Mouse (Mus musculus) neural tube, embryonic 11.5 days (tissue): ENCODE data around the gene Dtnbp1. TPM values are rescaled to one million over a fixed set of nuclear protein-coding genes. Genes with fewer than 3 reads are reported as not detected.

Experiments
- ATAC-seq: fragments of 200-750 bp; cut with Nextera tagmentation; 2 replicates; pipeline ENCODE4 v1.8.0; 2017; ENCODE audit warnings: moderate number of reproducible peaks, mild to moderate bottlenecking, moderate TSS enrichment, moderate library complexity; ENCODE audit not compliant: insufficient read depth, low FRiP score, low TSS enrichment
- DNase-seq: peaks from one replicate; pipeline ENCODE4 v3.0.0-alpha.2; 2015; ENCODE audit warnings: low spot score
- H3K27ac ChIP-seq: fragments of 300-500 bp; sonication (generic); 2 replicates; pipeline ENCODE4 v1.5.1; 2014; ENCODE audit warnings: low read depth, mild to moderate bottlenecking, low read length
- H3K27me3 ChIP-seq: fragments of 300-500 bp; sonication (generic); 2 replicates; pipeline ENCODE4 v1.6.1; 2014; ENCODE audit warnings: mild to moderate bottlenecking, low read length, mixed read lengths; ENCODE audit not compliant: control insufficient read depth, insufficient read depth
- H3K36me3 ChIP-seq: fragments of 300-500 bp; sonication (generic); 2 replicates; pipeline ENCODE4 v1.6.1; 2014; ENCODE audit warnings: mild to moderate bottlenecking, low read length, moderate library complexity, mixed read lengths; ENCODE audit not compliant: control insufficient read depth, insufficient read depth
- H3K4me1 ChIP-seq: fragments of 300-500 bp; sonication (generic); 2 replicates; pipeline ENCODE4 v1.6.1; 2014; ENCODE audit warnings: low read length, mixed read lengths; ENCODE audit not compliant: control insufficient read depth, insufficient read depth
- H3K4me2 ChIP-seq: fragments of 300-500 bp; sonication (generic); 2 replicates; pipeline ENCODE4 v1.6.1; 2014; ENCODE audit warnings: low read depth, mild to moderate bottlenecking, moderate library complexity
- H3K4me3 ChIP-seq: fragments of 300-500 bp; sonication (generic); 2 replicates; pipeline ENCODE4 v1.5.1; 2014; ENCODE audit warnings: low read depth, low read length
- H3K9ac ChIP-seq: fragments of 300-500 bp; sonication (generic); 2 replicates; pipeline ENCODE4 v1.6.1; 2014; ENCODE audit warnings: mild to moderate bottlenecking, low read length
- H3K9me3 ChIP-seq: fragments of 300-500 bp; sonication (generic); 2 replicates; pipeline ENCODE4 v1.6.1; 2016; ENCODE audit warnings: low read length; ENCODE audit not compliant: control insufficient read depth
- WGBS: fragments of 180-500 bp; shearing (Covaris S2); extraction: QIAGEN DNeasy Blood & Tissue Kit; methylation state at CpG from one replicate; pipeline ENCODE4 v1.1.7; 2014; 5-methylcytosine and 5-hydroxymethylcytosine counted together
- polyA plus RNA-seq: library from polyadenylated mRNA; unstranded; fragments of >200 nt; fragmentation: Nextera tagmentation; extraction: Ambion mirVana; gene quantifications from 2 replicates; pipeline ENCODE4 v1.2.1, GENCODE M21; 2014

Dtnbp1 gene
- polyA plus RNA-seq, 1 experiment from 2014 or later = 78.5 TPM

DNA sequence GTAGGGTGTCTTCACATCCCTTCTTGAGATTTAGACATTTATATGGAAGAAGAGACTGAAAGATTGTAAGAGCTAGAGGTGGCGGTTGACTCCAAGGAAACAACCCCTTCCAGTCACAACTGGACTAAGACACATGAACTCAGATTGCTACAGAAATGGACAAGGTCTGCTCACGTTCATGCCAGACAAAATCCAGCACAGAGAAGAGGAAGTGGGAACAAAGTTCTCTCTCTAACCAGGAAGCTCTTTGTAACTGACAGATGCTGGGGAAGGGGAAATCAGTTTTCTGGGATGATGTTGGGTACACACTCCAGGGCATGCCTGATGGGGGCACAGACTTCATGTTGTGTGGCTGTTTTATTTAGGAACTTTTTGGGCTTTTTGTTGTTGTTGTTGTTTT lies 75.6 kb downstream of the Dtnbp1 start:
- ATAC-seq (no peak), DNase-seq (no peak)
- no peaks in the 10 kb centered on the region for H3K27me3 ChIP-seq
- H3K9ac ChIP-seq = no peak overlapping the region
- H3K4me1 ChIP-seq = no peaks in the 10 kb centered on the region
- no peak overlapping the region for H3K27ac ChIP-seq
- H3K4me2 ChIP-seq = no peak overlapping the region
- 92% methylated on average over 2 of the region's 2 CpGs for WGBS
- peaks cover 8% of the 10 kb centered on the region for H3K36me3 ChIP-seq
- H3K9me3 ChIP-seq = no peaks in the 10 kb centered on the region
- H3K4me3 ChIP-seq = no peak overlapping the region

DNA sequence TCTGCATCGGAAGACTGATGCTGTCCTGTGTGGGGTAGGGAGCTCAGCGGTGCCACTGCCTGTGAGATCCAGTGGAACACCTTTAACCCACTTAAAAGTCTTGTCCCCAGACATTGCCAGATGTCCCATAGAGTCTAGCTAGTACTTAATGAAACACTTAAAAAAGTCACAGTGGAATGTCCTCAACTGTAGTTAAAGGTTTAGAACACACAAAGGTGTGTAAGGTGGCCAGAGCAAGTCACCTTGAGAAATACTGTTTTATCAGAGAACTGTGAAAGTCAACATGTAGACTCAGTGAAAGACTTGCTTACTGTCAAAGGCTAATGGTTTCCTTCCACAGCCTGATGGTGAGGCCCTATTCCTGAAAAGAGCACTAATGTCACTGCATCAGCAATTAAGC lies 76.8 kb downstream of the Dtnbp1 start:
- no peaks in the 10 kb centered on the region for H3K9me3 ChIP-seq
- ATAC-seq = no peak
- no peak overlapping the region for H3K4me3 ChIP-seq
- H3K9ac ChIP-seq = no peak overlapping the region
- no peak for DNase-seq
- no peak overlapping the region for H3K4me2 ChIP-seq
- 91% methylated on average over 2 of the region's 2 CpGs for WGBS
- no peaks in the 10 kb centered on the region for H3K27me3 ChIP-seq
- H3K36me3 ChIP-seq = peaks cover 12% of the 10 kb centered on the region
- H3K4me1 ChIP-seq = no peaks in the 10 kb centered on the region
- no peak overlapping the region for H3K27ac ChIP-seq

DNA sequence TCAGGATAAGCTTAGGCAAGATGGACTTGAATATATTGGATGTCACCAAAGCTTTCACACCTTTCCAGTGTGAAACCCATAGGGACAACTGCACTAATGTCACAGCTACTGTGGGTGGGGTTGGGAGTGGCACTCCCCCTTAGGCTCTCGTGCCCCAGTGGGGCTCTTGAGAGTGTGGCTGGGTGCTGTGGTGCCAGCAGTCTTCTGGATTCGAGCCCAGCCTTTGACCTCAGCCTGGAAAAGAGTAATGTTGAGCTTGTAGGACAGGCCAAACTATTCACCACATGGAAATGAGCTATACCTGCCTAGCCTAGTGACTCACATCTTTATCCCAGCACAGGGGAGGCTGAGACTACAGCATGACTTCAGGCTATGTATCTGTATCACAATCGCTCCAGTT lies 77.9 kb downstream of the Dtnbp1 start:
- peaks cover 16% of the 10 kb centered on the region for H3K36me3 ChIP-seq
- WGBS = 85% methylated on average over 3 of the region's 3 CpGs
- no peak overlapping the region for H3K4me2 ChIP-seq
- no peaks in the 10 kb centered on the region for H3K4me1 ChIP-seq
- H3K27ac ChIP-seq = no peak overlapping the region
- no peak for ATAC-seq
- H3K9me3 ChIP-seq = no peaks in the 10 kb centered on the region
- H3K9ac ChIP-seq = no peak overlapping the region
- no peak for DNase-seq
- no peak overlapping the region for H3K4me3 ChIP-seq
- H3K27me3 ChIP-seq = no peaks in the 10 kb centered on the region

DNA sequence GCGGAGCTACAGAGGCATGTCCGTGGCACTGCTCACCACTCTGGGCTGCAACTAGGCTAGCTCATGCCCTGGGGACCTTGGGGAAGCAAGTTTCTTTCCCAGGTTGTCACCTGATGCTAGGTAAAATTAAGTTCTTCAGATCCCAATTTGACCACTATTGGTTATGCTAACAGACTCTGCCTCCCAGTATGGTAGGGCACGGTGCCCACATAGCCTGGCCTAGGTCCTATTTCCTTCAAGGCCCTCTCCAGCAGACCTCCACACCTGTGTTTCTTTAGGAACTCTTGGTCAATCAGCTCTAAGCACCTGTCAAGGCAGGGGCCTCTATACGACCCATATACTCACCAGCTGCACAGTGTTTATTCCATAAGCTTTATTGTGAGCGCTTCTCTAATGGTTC lies 80.2 kb downstream of the Dtnbp1 start:
- Histone ChIP-seq H3K4me1 (no peaks in the 10 kb centered on the region), H3K27me3 (no peaks in the 10 kb centered on the region), H3K36me3 (peaks cover 21% of the 10 kb centered on the region), H3K9me3 (no peaks in the 10 kb centered on the region), H3K4me2 (no peak overlapping the region), H3K9ac (no peak overlapping the region), H3K27ac (no peak overlapping the region), H3K4me3 (no peak overlapping the region)
- 93% methylated on average over 5 of the region's 5 CpGs for WGBS
- ATAC-seq (no peak), DNase-seq (no peak)

DNA sequence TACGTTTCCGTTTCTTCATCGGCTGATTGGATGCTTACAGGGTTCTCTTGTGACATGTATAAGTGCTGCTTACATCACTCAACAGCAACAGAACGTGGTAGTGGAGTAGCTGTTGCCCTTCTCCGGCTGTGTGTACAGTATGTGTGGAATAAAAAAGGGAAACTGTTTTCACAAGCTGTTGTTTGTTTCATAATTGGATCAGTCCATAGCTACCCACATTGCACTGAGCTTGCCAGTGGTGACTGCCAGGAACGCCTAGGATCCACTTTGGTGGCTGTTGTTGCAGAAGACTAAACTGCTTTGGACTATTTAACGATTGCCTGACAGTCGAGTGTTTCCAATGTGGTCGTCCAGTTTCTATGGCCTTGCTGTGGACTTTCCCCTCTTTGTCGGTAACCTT lies 80.9 kb downstream of the Dtnbp1 start:
- Histone ChIP-seq H3K27ac (no peak overlapping the region), H3K9ac (no peak overlapping the region), H3K36me3 (peaks cover 24% of the 10 kb centered on the region), H3K27me3 (no peaks in the 10 kb centered on the region), H3K9me3 (no peaks in the 10 kb centered on the region), H3K4me1 (no peaks in the 10 kb centered on the region), H3K4me3 (no peak overlapping the region), H3K4me2 (no peak overlapping the region)
- DNase-seq = no peak
- no peak for ATAC-seq
- WGBS = 79% methylated on average over 10 of the region's 10 CpGs

DNA sequence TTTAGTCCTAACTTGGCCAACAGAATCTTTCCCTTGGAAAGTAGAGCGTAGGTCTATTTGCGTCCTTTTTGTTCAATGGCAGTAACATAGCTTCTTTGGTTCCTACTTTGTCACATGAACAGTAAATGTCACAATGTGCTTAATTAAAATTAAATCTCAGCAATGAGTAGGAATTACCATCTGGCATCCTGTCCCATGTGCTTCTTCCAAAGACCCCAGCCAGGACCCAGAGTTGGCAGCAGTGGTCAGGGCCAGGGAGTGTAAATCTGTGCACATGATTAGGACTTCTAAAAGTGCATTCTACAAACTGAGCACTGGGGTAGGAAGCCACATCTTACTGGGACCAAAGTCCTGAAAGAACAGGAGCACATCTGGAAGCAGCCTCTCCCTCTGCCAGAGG lies 83.7 kb downstream of the Dtnbp1 start:
- Histone ChIP-seq H3K4me3 (no peak overlapping the region), H3K4me2 (no peak overlapping the region), H3K9ac (no peak overlapping the region), H3K27me3 (no peaks in the 10 kb centered on the region), H3K27ac (no peak overlapping the region), H3K9me3 (no peaks in the 10 kb centered on the region), H3K36me3 (peaks cover 34% of the 10 kb centered on the region), H3K4me1 (no peaks in the 10 kb centered on the region)
- WGBS = 96% methylated on average over 2 of the region's 2 CpGs
- DNase-seq (no peak), ATAC-seq (no peak)

DNA sequence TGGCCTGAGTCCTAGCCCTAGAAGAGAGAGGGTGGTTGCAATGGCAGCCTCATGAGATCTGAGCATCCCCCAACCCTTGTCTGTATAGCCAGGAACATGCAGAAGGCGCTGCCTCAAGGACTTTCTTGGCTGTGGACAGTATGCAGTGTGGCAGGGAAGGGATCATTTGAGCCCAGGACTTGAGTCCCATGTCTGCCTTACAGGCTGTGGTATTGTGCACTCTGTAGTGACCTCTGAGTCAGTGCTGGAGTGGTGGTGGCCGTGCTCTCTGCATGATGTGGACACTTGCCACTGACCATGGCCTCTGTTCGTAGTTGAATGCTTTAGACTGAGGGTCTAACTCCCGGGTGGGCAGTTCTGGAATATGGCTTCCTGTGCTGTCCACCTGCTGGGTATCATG lies 84.7 kb downstream of the Dtnbp1 start:
- no peaks in the 10 kb centered on the region for H3K4me1 ChIP-seq
- no peak overlapping the region for H3K4me3 ChIP-seq
- no peak overlapping the region for H3K9ac ChIP-seq
- no peaks in the 10 kb centered on the region for H3K9me3 ChIP-seq
- DNase-seq = no peak
- H3K4me2 ChIP-seq = no peak overlapping the region
- H3K27me3 ChIP-seq = no peaks in the 10 kb centered on the region
- WGBS = 93% methylated on average over 4 of the region's 4 CpGs
- H3K36me3 ChIP-seq = peaks cover 31% of the 10 kb centered on the region
- H3K27ac ChIP-seq = no peak overlapping the region
- ATAC-seq = no peak

DNA sequence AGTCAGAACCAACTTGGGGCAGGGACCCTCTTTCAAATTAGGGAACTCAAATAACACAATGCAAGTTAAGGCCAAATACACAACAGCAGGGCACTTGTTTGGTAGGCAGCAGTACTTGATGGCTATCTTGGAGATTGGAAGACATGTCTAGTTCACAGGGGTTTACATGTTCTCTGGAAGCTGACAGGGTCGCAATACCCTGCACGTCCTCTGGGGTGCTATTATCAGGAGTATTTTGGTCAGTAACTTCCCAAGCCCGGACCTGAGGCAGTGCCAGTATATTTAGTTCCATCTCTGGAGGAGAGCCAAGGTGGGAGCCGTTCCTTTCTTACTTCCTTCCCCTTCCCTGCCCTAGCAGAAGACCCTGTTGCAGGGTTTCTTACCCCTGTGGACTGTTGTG lies 86.0 kb downstream of the Dtnbp1 start:
- WGBS = 75% methylated on average over 4 of the region's 4 CpGs
- Histone ChIP-seq H3K9ac (no peak overlapping the region), H3K9me3 (no peaks in the 10 kb centered on the region), H3K4me1 (no peaks in the 10 kb centered on the region), H3K27me3 (no peaks in the 10 kb centered on the region), H3K27ac (no peak overlapping the region), H3K36me3 (peaks cover 25% of the 10 kb centered on the region), H3K4me3 (no peak overlapping the region), H3K4me2 (no peak overlapping the region)
- ATAC-seq (no peak), DNase-seq (peak; percentile 35)

DNA sequence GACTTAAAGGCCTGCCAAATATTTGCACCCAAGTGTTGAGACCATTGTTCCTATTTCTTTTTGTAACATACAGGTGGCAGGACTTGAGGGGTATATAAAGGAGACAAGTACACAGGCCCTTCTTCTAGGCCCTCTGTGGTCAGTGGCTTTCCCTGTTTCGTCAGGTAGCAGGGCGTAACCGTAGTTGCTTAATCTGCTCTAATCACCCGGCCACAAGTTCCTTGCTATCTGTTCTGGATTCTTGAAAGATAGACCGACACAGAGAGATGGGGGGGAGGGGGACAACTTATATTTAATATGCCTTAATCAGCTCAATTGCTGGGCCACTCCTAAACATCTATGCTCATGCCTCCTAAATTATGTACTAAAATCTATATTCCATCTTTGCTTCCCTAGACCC lies 86.6 kb downstream of the Dtnbp1 start:
- no peak overlapping the region for H3K9ac ChIP-seq
- 92% methylated on average over 5 of the region's 5 CpGs for WGBS
- no peak for DNase-seq
- H3K4me1 ChIP-seq = no peaks in the 10 kb centered on the region
- H3K4me3 ChIP-seq = no peak overlapping the region
- peaks cover 24% of the 10 kb centered on the region for H3K36me3 ChIP-seq
- ATAC-seq = no peak
- H3K4me2 ChIP-seq = no peak overlapping the region
- H3K27me3 ChIP-seq = no peaks in the 10 kb centered on the region
- H3K27ac ChIP-seq = no peak overlapping the region
- no peaks in the 10 kb centered on the region for H3K9me3 ChIP-seq
